Mouse (Mus musculus): ENCODE results near the gene Olfr1404.
"Not testable (repeated sequence)": the region's sequence is repeated elsewhere in the genome, so short reads cannot be mapped to it uniquely, and the experiment has no call there.

The Olfr1404 gene

DNA sequence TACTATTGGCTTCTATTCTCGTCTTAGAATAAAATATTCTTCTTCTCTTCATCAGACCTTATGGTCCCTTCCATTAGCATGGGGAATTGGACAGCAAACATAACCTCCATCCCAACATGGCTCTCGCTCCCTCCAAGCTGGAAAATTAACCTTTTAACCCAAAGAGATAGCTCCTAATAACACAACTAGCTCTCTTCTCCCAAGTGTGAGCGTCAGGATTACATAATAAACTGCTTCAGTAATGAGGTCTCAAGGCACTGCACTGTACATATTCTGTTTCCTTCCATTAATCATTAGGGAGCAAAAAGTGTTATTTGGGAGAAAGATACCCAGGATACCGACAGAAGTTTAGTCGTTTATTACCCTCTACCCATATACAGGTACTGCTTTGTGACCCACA lies at the start of gene Olfr1404:
TSS of gene Olfr1404 (plus strand) at position 301 of the 400 bp plus-strand sequence.
- DNase-seq (ENCODE audit: low spot score in 2 of 2), result no peak

DNA sequence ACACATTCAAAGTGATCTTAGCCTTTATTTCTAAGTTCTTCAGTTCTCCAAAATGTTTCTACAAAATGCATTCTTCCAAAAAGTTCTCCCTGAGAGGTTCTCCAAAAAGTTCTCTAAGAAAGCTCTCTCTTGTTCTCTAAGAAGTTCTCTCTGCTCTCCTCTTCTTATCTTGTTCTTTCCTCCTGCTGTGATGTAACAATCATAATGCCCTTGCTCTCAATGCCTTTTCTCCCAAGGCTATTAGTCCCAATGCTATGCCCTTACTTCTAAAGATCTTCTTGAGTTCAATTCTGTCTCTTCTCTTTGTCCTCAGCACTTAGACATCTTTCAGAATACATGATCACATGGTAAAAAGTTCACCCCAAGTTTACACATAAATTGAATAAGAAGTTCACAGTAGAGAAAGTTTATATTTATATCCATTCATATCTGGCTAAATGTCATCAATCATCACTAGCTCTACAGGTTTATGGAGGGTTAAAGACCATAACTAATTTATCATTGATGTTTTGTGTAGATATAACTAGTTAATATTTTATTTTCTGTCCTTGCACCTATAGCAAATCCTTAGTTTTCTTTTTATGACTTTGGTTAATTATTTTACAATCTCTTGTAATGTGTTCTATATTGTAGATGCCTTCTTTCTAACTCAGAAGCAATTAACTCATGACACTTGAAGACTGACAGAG lies 37.9 kb upstream of the Olfr1404 start:
- no peak for DNase-seq (ENCODE audit: low spot score in 2 of 2)

DNA sequence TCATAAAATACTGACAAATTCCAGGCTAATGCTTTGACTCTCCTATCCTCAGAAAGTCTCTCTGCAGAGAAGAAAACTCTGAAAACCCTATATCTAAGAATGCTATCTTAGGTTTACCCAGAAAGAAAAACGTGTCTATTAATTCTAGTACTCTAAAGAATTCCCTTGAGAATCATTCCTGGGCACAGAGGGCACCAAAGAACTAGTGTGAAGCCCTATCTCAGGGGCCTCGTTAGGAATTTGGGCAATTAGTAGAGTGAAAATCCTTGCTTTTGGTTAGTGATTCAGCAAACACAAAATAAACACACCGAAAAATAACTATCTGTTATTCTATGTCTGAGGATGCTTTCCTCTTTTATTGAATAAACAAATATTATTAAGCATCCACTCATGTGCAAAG lies 21.7 kb upstream of the Olfr1404 start, which contains the start of gene Olfr1406:
TSS of gene Olfr1406 (minus strand) at position 101 of the 400 bp plus-strand sequence.
- no peak for DNase-seq (ENCODE audit: low spot score in 2 of 2)

DNA sequence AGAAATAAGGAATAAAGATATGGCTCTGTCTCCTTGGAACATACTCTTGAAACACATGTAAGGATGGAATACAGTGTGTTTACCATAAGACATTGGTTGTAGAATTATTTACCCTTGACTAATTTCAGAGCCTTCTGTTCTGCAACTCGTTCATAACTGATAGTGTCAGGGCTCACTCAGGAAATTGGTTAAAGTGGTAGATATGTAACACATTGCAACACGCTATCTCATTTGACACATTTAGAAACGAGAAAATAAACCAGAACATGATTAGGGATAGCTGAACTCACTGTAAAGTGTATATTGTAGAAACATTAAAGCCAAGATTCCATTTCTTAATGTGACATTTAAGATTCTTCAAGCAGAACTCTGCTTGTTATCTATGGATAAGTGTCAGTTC lies 20.1 kb upstream of the Olfr1404 start:
- no peak for DNase-seq (ENCODE audit: low spot score in 2 of 2)

DNA sequence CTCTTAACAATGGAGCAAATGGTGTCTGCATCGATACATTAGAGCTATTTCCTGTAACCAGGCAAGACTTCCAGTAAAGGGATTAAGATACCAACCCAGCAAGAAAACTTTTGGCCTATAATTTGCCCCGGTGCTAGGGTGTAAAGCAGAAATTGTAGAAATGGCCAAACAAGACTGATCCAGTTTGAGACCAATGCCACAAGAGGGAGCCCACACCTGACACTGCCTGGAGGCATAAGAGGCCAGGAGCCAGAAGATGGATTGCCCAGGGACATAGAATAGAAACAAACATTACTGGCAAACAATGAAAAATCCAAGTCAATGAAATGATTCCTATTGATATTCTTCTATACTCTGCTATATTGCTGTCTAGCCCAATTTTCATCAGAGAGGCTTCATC lies 15.8 kb upstream of the Olfr1404 start:
- DNase-seq (ENCODE audit: low spot score in 2 of 2), result no peak

DNA sequence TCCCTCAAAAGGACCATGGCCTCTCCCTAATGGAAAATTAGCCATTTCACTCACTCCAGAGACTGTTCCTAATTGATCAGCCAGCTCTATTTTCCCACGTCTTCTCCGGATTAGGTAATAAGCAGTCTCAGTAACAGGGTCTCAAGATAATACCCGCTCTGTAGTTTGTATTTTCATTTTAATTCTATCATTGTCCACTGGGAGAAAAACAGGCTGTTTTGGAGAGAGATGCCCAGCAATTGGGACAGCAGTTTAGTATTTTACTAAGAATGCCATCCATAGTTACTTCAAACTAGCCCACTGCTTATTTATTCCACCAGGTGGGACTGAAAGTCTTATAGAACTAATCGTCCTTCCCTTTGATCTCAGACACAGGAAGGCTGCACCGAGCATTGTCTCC lies 14.7 kb upstream of the Olfr1404 start, which contains the start of gene Olfr218:
TSS of gene Olfr218 (plus strand) at position 301 of the 400 bp plus-strand sequence.
- no peak for DNase-seq (ENCODE audit: low spot score in 2 of 2)

DNA sequence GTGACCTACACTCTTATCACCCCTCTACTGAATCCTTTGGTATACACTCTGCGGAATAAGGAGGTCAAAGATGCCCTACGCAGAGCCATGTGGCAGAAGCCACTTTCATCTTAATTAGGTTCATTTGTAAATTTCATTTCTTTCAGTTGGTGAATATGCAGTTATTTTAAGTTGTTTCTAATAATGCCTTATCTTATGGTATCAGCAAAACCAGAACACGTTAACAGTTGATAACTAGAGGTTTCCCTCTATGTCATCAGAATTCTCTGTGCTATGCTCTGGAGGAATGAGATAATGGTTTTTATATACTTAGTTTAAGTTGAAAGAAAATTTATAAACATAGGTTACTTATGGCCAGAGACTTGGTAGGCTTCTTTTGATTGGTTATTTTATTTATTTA lies 4.3 kb downstream of the Olfr1404 start:
- no peak for DNase-seq (ENCODE audit: low spot score in 2 of 2)

DNA sequence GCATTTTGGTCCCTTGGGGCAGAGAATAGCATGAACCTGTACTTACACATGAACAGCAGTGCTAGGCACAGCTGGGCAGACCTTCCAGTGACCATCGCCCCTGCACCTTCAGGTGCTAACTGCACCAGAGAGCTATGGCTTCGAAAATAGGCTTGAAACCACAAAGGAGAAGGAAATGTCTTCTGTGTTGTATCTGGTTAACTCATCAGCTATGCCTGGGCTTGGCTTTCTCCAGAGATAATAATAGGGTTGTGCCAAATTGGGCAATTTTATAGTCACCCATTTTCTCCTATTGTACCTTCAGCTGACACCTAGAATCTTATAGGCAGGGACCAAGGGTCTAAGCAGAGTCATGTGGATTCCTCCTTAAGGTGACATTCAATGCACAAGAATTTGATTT lies 14.9 kb downstream of the Olfr1404 start, which contains the start of gene Fcer1a:
TSS of gene Fcer1a (minus strand) at position 134 of the 400 bp plus-strand sequence.
- DNase-seq (ENCODE audit: low spot score in 2 of 2), result no peak

DNA sequence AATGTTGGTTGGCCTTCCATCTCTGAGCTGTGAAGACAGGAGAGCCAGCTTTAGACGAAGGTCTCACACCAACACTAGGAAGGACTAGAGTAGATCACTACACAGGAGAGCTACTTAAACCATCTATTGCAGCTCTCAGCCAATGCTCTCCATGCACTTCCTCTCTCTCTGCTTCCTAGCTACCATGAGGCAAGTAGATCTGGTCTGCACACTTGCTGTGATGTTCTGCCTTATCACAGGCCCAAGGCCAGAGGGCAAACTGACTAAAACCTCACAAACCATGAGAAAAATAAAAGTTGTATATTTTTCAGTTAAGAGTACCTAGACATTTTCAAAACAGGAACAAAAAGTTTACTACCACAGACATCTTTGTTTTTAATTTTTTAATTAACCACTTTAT lies 24.8 kb downstream of the Olfr1404 start:
- not testable (repeated sequence) for DNase-seq (ENCODE audit: low spot score in 2 of 2)

DNA sequence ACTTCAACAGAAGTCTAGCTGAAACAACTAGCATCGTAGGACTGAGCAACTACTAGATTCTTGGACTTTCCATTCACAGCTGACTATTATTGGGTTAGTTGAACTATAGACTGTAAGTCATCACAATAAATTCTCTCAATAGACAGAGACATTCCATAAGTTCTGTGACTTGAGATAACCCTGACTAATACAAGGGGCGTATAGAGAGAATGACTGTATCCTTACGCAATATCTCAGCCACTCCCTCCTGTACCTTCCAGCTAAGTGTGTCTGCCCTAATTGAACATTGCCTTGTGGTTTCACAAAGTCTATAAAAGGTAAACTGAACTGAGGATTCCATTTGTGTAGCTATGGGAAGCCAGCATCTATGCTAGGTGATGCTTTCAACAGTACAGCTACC lies 37.7 kb downstream of the Olfr1404 start:
- DNase-seq (ENCODE audit: low spot score in 2 of 2), result no peak

DNA sequence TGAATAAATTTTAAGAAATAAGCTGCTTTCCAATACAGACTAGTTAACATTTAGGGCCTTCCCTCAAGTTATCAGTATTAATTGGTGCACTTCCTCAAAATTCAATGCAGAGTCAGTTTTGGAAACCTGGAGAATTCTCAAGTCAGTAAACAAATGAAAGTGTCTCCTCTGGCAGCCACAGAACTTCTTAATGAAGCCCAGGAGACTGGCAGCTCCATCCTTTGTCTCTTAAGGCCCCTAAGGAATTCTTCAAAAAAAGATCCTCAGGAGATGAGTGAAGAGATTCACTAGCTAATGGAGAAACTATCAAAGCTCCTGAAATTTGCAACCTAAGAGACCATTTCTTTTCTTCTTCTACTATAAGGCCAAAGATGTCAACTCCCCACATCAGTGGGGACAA lies 53.5 kb downstream of the Olfr1404 start, which contains the start of gene Olfr418:
TSS of gene Olfr418 (plus strand) at position 301 of the 400 bp plus-strand sequence.
- DNase-seq (ENCODE audit: low spot score in 2 of 2), result no peak

All from cerebellum, postnatal 4 days (tissue).